Mouse (Mus musculus) liver, postnatal 0 days (tissue): ENCODE data around the gene Gstm6.

Experiments
- CTCF ChIP-seq: sonication (generic); IDR thresholded peaks from 2 replicates; pipeline ENCODE4 v1.5.1; 2016; ENCODE audit warnings: antibody characterized with exemption, low read depth
- EP300 ChIP-seq: IDR thresholded peaks from 2 replicates; pipeline ENCODE4 v1.6.1; 2016; ENCODE audit warnings: antibody characterized with exemption, low read depth, mild to moderate bottlenecking

GRCm38 (mm10) chr3:107981261-107981660 is 37.7 kb upstream of the Gstm6 start:
- no peak for TF ChIP-seq CTCF
- no peak for TF ChIP-seq EP300
